Mouse (Mus musculus) neural tube, embryonic 12.5 days (tissue): ENCODE measurements around the gene Cyp2b19. TPM values are rescaled to one million over a fixed set of nuclear protein-coding genes. Genes with fewer than 3 reads are reported as not detected.
"Not testable (repeated sequence)": the region's sequence is repeated elsewhere in the genome, so short reads cannot be mapped to it uniquely, and the experiment has no call there.

Experiments used
- ATAC-seq: fragments of 200-750 bp; cut with Nextera tagmentation; 2 replicates; pipeline ENCODE4 v1.8.0; 2017; ENCODE audit warnings: low read depth, mild to moderate bottlenecking, moderate TSS enrichment, moderate library complexity; ENCODE audit not compliant: low FRiP score
- H3K27ac ChIP-seq: fragments of 300-500 bp; sonication (generic); 2 replicates; pipeline ENCODE4 v1.5.1; 2016
- H3K27me3 ChIP-seq: fragments of 300-500 bp; sonication (generic); replicated peaks from 2 replicates; pipeline ENCODE4 v1.6.1; 2016; ENCODE audit warnings: mild to moderate bottlenecking
- H3K36me3 ChIP-seq: fragments of 300-500 bp; sonication (generic); 2 replicates; pipeline ENCODE4 v1.6.1; 2016; ENCODE audit warnings: mild to moderate bottlenecking
- H3K4me1 ChIP-seq: fragments of 300-500 bp; sonication (generic); 2 replicates; pipeline ENCODE4 v1.6.1; 2016
- H3K4me2 ChIP-seq: fragments of 300-500 bp; sonication (generic); replicated peaks from 2 replicates; pipeline ENCODE4 v1.6.1; 2016; ENCODE audit warnings: mild to moderate bottlenecking
- H3K4me3 ChIP-seq: fragments of 300-500 bp; sonication (generic); 2 replicates; pipeline ENCODE4 v1.5.1; 2016
- H3K9ac ChIP-seq: fragments of 300-500 bp; sonication (generic); 2 replicates; pipeline ENCODE4 v1.6.1; 2016; ENCODE audit warnings: mild to moderate bottlenecking
- H3K9me3 ChIP-seq: fragments of 300-500 bp; sonication (generic); 2 replicates; pipeline ENCODE4 v1.6.1; 2016; ENCODE audit warnings: mild to moderate bottlenecking
- WGBS: fragments of 180-500 bp; shearing (Covaris S2); methylation state at CpG from one replicate; pipeline ENCODE4 v1.1.7; 2016; 5-methylcytosine and 5-hydroxymethylcytosine counted together
- polyA plus RNA-seq: library from polyadenylated mRNA; unstranded; fragments of >200 nt; fragmentation: Nextera tagmentation; extraction: Ambion mirVana; gene quantifications from 2 replicates; pipeline ENCODE4 v1.2.1, GENCODE M21; 2016

The Cyp2b19 gene
- polyA plus RNA-seq, 1 experiment from 2014 or later, result 0.22 TPM

- Histone ChIP-seq H3K36me3 (no peaks in the 10 kb centered on the region), H3K4me3 (no peak overlapping the region), H3K9ac (no peak overlapping the region), H3K27ac (no peak overlapping the region), H3K4me2 (peak overlapping the region; percentile 32), H3K4me1 (no peaks in the 10 kb centered on the region), H3K9me3 (0 out of 2 replicates have a peak, but pooled peaks cover 3% of the 10 kb centered on the region), H3K27me3 (no peaks in the 10 kb centered on the region)
- peak; percentile 87 for ATAC-seq
- 3% methylated on average over 11 of the region's 11 CpGs for WGBS
Measured at GRCm38 (mm10) chr7:26780510-26780909, 23.6 kb downstream of the Cyp2b19 start.

- no peaks in the 10 kb centered on the region for H3K36me3 ChIP-seq
- WGBS, result 16% methylated on average over 8 of the region's 8 CpGs
- H3K9me3 ChIP-seq, result no peaks in the 10 kb centered on the region
- peak overlapping the region; percentile 32; the same call in 1 of the 2 replicates for H3K4me2 ChIP-seq
- no peak overlapping the region for H3K9ac ChIP-seq
- H3K27me3 ChIP-seq, result no peaks in the 10 kb centered on the region
- ATAC-seq, result peak; percentile 51
- H3K27ac ChIP-seq, result no peak overlapping the region
- no peak overlapping the region for H3K4me3 ChIP-seq
- no peaks in the 10 kb centered on the region for H3K4me1 ChIP-seq
Measured at GRCm38 (mm10) chr7:26780998-26781766, 24.2 kb downstream of the Cyp2b19 start.

- no peaks in the 10 kb centered on the region for H3K36me3 ChIP-seq
- WGBS, result 34% methylated on average over 6 of the region's 8 CpGs
- no peaks in the 10 kb centered on the region for H3K4me1 ChIP-seq
- no peaks in the 10 kb centered on the region for H3K27me3 ChIP-seq
- H3K27ac ChIP-seq, result no peak overlapping the region
- no peak overlapping the region for H3K9ac ChIP-seq
- no peak overlapping the region for H3K4me3 ChIP-seq
- no peak for ATAC-seq
- no peaks in the 10 kb centered on the region for H3K9me3 ChIP-seq
- H3K4me2 ChIP-seq, result no peak overlapping the region
Measured at GRCm38 (mm10) chr7:26781767-26782131, 24.8 kb downstream of the Cyp2b19 start.

GRCm38 (mm10) chr7:26783163-26783562 is 26.2 kb downstream of the Cyp2b19 start:
- no peaks in the 10 kb centered on the region for H3K36me3 ChIP-seq
- ATAC-seq, result no peak
- WGBS, result 78% methylated on average over 5 of the region's 5 CpGs

GRCm38 (mm10) chr7:26786013-26786412 is 29.1 kb downstream of the Cyp2b19 start:
- H3K9me3 ChIP-seq, H3K4me1 ChIP-seq, H3K27ac ChIP-seq, H3K36me3 ChIP-seq, H3K9ac ChIP-seq, H3K4me2 ChIP-seq, H3K27me3 ChIP-seq, H3K4me3 ChIP-seq, ATAC-seq: not testable (repeated sequence)
- 51% methylated on average over 1 of the region's 1 CpGs for WGBS

More at GRCm38 (mm10) chr7:26783163-26783562, 26.2 kb downstream of the Cyp2b19 start:
- Histone ChIP-seq H3K4me2 (no peak overlapping the region), H3K27me3 (no peaks in the 10 kb centered on the region), H3K27ac (no peak overlapping the region), H3K9me3 (no peaks in the 10 kb centered on the region), H3K4me1 (no peaks in the 10 kb centered on the region), H3K4me3 (no peak overlapping the region), H3K9ac (no peak overlapping the region)

GRCm38 (mm10) chr7:26789984-26790383 is 33.0 kb downstream of the Cyp2b19 start:
- no peaks in the 10 kb centered on the region for H3K9me3 ChIP-seq
- H3K9ac ChIP-seq, result no peak overlapping the region
- H3K4me3 ChIP-seq, result no peak overlapping the region
- H3K36me3 ChIP-seq, result no peaks in the 10 kb centered on the region
- H3K27me3 ChIP-seq, result no peaks in the 10 kb centered on the region
- ATAC-seq, result no peak
- WGBS, result 84% methylated on average over 6 of the region's 6 CpGs
- no peak overlapping the region for H3K4me2 ChIP-seq
- H3K4me1 ChIP-seq, result no peaks in the 10 kb centered on the region
- no peak overlapping the region for H3K27ac ChIP-seq

GRCm38 (mm10) chr7:26800104-26800503 is 43.2 kb downstream of the Cyp2b19 start:
- Histone ChIP-seq H3K4me1 (no peaks in the 10 kb centered on the region), H3K9me3 (no peaks in the 10 kb centered on the region), H3K27me3 (no peaks in the 10 kb centered on the region), H3K27ac (no peak overlapping the region), H3K9ac (no peak overlapping the region), H3K4me3 (no peak overlapping the region), H3K4me2 (no peak overlapping the region), H3K36me3 (no peaks in the 10 kb centered on the region)
- ATAC-seq, result no peak

- no peak overlapping the region for H3K27ac ChIP-seq
- no peaks in the 10 kb centered on the region for H3K27me3 ChIP-seq
- no peaks in the 10 kb centered on the region for H3K9me3 ChIP-seq
- no peak overlapping the region for H3K4me2 ChIP-seq
- no peak for ATAC-seq
- H3K4me3 ChIP-seq, result no peak overlapping the region
- no peaks in the 10 kb centered on the region for H3K4me1 ChIP-seq
- 88% methylated on average over 1 of the region's 1 CpGs for WGBS
- H3K36me3 ChIP-seq, result no peaks in the 10 kb centered on the region
- no peak overlapping the region for H3K9ac ChIP-seq
Measured at GRCm38 (mm10) chr7:26800996-26801395, 44.1 kb downstream of the Cyp2b19 start.

GRCm38 (mm10) chr7:26808592-26808991 is 51.6 kb downstream of the Cyp2b19 start, which contains the start of gene Cyp2g1:
Gene Cyp2g1, plus strand, starts transcription at chr7:26808892.
- Histone ChIP-seq H3K36me3 (no peaks in the 10 kb centered on the region), H3K27me3 (no peaks in the 10 kb centered on the region), H3K4me2 (no peak within 1 kb of the TSS), H3K27ac (no peak within 1 kb of the TSS), H3K9ac (no peak within 1 kb of the TSS), H3K4me3 (no peak within 1 kb of the TSS), H3K4me1 (no peaks in the 10 kb centered on the region), H3K9me3 (0 out of 2 replicates have a peak, but pooled peaks cover 3% of the 10 kb centered on the region)
- 94% methylated on average over 2 of the region's 2 CpGs for WGBS
- ATAC-seq, result no peak

Other genes with a start within 250 kb of the Cyp2b19 start
- not detected in 2 replicates for gene Nlrp9a, start 222.1 kb upstream of the Cyp2b19 start, polyA plus RNA-seq
- gene Vmn1r185, start 138.7 kb upstream of the Cyp2b19 start, polyA plus RNA-seq, result not detected in 2 replicates
- not detected in 2 replicates for gene Cyp2b23, start 70.7 kb upstream of the Cyp2b19 start, polyA plus RNA-seq
- gene Cyp2g1, start 51.8 kb downstream of the Cyp2b19 start, polyA plus RNA-seq, result not detected in 2 replicates
- gene Cyp2a5, start 78.2 kb downstream of the Cyp2b19 start, polyA plus RNA-seq, result 0.27 TPM in 1 of 2 replicates, not detected in the other
- gene Cyp2a22, start 182.2 kb downstream of the Cyp2b19 start, polyA plus RNA-seq, result not detected in 2 replicates